Mouse (Mus musculus) monocyte, adult 2 months (primary cell): ENCODE measurements around the gene Myo16.

ENCODE experiments used
- DNase-seq, 2 experiments: peaks; one replicate each; pipeline ENCODE4 v3.0.0; 2022; ENCODE audit warnings: low spot score in 2 of 2, low read depth in 1 of 2

The Myo16 gene

DNA sequence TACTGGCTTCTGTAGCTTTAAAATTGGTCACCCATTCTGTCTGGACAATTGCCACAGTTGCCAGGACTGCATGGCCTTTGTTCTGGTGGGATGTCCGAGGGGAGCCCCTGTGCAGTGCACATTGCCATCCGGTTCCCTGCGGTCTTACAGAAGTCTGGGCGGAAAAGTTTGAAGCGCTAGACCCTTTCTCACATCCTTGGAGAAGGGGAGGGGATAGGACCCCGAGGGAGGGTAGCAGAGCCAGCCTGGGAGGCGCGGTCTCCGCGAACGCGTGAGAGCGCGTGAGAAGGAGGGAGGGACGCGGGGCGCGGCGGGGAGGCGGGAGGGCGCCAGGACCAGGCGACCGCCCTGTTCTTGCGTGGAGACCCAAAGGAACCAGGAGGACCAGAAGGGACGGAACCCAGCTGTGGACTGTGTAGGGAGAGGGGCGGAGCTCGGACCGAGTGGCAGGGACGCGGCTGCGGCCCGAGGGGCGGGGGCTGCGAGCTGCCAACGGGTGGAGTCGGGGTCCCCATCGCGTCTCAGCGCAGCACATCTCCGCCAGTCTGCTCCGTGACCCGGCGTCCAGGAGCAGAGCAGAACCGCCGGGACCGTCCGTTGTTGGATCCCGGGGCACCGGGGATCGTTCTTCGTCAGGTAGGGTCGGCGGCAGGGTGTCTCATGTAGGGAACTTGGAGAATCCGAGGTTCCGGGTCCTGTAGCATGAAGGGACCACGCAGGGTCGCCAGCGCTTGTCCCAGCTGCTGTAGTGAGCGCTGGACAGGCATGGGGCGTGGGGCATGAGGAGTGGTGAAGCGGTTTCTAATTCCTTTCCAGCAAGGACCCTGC is at the start of gene Myo16:
Gene Myo16 (plus strand): TSS at position 301 of the 828 bp plus-strand sequence.
- no peak for DNase-seq

DNA sequence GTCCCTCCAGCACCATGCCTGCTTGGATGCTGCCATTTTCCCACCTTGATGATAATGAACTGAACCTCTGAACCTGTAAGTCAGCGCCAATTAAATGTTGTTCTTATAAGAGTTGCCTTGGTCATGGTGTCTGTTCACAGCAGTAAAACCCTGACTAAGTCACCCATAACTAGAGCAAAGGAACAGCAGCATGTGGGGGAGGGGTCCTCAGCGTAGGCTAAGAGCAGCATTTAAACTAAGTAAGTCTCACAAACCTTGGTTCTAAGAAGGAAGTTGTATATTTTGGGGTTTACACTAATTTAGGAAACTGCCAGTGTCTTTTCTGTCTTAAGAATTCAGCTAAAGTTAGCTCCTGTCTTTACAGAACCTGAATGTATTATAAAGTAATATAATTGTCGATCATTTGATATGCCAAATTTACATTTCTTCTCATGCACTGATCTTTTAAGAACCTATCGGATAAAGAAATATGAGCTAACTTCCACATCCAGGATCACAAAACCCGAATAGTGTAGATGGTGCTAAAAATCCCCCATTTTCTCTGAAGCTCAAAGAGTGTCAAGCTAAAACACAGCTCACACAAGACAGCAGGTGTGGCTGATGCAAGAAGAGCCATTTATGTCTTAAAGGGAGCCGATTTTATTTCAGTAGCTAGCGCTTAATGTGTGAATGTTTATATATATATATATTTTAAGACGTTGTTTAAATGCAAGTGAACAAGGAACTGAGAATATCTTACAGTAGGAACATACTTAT is 45.0 kb upstream of the Myo16 start:
- no peak for DNase-seq

DNA sequence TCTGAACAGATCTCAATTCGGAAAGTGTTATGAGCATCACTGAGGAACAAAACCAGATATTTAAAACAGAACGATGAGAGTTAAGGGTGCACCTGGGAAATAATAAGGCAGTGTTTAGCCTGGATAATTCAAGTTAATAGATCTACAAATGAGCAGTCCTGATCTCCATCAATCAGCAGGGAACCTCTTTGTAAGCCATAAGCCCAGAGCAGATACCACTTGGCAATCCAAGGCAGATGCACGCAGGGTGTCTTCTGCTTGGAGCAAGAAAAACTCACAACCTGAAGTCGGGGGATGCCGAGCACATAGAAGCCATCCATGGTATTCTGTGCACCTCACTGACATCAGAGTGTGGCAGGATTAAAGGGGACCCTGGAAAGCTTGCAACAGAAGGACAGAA is 31.0 kb upstream of the Myo16 start:
- DNase-seq, result no peak

DNA sequence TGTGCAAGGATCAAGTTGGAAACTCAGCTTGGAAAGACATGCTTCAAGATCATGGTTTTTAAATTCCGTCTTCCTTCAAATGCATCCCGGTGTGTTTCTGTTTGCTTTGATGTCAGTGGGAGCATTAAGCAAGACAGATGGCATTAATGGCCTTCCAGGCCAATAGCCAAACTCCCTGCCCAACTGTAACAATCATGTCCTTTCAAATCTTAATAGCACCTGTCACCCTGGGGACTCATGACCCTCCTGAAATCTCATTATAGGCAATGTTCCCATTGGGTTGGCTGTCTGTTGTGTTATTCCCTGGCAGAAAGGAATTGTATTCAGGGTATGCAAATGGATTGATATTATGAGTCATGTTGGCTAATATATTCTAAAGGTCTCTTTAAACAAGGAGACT is 30.3 kb upstream of the Myo16 start:
- no peak for DNase-seq

DNA sequence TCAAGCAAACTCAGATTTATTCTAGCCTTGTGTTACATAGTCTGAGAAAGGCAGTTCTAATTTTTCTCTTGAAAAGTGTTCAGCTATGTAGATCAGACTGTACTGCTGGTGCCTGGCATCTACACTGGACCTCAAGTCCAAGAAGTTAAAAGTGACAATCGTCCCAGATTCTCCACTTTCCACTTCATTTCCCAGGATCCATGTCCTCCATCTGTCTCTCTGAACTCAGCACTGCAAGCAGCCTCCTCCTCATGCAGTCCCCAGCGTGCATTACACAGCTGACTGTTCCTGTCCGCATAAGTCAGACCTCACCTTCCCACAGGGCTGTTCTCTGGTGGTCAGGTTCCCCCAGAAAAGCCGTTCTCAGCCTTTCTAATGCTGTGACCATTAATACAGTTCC is 28.0 kb upstream of the Myo16 start:
- no peak for DNase-seq

DNA sequence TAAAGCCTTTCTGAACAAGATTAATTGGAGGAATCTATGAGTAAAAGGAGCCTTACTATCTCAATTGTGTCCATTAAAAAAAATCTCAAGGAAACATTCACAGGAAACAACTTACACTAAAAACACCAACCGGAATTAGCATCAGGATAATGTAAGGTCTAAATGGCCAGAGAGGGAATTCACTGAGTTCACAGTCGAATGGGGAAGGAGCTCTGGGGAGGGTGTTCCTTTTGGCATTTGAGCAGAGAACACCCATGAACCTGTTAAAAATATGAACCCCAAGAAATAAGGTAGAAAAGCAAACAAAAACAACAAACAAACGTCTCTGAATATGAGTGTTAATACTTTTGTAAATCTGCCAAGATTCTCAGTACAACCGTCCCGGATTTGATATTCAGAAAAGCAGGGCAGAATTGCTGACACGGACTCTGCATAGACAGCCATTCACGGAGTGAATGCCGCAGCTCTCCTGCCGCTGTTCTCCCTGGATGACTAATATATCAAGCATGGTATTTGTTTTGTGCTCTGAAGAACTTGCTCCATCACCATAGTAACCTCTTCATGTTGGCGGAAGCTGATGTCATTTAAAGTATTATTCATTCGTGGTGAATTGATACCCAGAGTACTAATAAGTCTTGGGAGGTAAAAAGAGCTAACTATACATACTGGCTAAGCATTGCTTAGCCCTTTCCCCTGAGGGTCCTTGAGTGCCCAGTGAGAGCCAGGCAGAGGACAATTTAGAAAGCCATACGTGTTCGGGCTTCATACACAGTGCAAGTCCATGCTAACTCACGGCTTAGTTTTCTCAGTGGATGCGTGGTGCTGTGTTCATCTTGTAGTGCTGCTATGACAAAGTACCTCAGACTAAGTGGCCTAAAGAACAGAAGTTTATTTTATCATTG is 22.9 kb upstream of the Myo16 start:
- no peak for DNase-seq

DNA sequence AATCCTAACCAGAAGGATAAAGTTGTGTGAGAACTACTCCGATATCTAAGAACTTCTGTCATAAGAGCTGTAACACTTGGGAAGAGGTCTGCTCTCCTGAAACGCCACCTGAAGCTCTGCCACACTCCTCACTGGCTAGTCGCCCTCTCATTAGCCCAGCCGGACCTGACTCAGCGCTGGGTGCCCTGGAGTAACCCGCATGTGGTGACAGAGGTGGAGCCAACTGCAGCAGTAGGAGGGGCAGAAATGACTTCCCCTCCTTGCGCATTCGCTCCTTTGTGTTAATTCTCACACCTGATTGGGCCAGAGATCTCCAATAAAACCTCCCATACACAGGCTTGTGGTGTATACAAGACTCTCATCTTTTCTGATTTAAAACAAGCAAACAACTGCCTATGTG is 14.2 kb upstream of the Myo16 start:
- no peak for DNase-seq

DNA sequence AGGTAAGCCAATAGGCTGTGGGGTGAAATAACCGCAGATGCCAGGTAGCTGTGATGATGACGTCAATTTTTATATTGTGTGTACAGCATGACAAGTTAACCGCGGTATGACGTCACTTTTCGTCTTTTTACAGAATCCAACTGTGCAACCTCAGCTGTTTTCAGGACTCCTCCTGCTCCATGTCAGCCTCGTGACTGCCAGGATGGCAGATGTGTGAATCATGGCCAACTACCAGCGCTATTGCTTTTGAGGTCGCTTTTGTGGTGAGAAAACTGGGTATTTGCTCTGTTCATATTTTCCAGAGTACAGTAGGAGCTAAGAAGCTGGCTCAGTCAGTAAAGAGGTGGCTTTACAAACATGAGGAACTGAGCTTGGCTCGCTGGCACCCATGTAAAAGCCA is 9.8 kb upstream of the Myo16 start:
- DNase-seq, result no peak

DNA sequence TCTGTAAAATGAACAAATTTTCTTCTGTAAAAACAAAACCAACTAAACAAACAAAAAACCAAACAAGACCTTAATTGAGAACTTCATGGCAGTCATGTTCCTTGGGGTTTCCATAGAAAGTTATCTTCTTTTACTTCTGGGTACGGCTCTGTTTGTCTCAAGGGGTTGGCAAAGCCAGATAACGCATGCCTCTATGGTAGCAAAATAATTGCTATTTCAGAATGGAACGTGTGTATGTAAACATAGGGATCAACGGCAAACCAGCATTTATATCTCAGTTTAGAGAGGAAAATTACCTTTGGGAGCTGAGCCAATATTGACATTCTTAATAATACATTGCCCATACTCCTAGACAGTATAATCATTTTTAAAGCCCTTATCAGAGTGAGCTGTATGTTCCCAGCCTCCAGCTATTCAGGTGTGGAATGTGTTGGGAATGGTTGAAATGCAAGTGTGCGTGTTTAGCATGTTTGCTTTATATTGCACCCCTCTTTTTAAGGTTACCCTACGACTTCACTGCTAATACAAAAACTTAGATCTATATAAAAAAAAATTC is 1.9 kb upstream of the Myo16 start:
- no peak for DNase-seq

DNA sequence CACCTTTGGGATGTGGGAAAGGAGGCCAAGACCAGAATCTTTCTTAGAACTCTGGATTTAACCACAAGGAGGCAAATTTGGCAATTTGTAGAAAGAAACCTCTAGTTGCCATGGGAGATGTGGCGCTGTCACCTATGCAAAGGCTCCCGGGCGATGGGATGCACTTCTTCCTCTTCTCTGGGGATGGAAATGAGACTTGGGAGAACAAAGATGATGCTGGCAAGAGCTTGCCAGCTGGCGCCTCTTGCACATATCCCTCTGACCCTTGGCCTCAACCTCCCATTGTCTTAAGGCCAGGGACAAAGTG is 681 bp downstream of the Myo16 start:
- DNase-seq, result no peak

DNA sequence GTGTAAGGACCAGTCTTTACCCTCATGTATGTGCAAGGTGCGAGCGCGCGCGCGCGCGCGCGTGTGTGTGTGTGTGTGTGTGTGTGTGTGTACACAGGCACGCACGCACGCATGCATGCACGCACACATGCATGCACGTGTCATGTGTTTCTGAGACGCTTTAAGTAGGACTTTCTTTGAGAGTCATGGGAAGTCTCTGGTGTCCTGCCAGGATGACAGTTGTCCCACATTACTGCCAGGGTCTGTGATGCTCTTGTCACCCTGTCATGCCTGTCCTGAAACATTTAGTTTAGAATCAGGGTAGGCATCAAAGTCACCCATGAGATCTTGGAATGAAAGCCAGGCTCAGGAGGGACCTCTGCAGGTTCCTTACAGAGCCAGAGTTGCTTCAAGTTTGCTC is 1.4 kb downstream of the Myo16 start:
- no peak for DNase-seq

DNA sequence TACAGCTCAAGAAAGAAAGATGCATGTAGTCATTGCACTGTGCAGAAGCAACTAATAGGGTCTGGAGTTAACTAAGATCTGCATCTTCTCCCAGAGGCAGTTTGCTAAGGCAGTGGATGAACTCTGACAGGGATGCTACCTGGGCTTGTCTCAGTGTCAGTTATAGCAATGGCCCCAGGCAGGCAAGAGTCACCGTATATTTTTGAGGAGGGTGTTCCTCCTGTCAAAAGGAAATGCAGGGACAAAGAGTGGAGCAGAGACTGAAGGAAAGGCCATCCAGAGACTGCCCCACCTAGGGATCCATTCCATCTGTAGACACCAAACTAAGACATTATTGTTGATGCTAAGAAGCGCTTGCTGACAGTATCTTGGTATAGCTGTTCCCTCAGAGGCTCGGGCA is 7.4 kb downstream of the Myo16 start:
- no peak for DNase-seq

DNA sequence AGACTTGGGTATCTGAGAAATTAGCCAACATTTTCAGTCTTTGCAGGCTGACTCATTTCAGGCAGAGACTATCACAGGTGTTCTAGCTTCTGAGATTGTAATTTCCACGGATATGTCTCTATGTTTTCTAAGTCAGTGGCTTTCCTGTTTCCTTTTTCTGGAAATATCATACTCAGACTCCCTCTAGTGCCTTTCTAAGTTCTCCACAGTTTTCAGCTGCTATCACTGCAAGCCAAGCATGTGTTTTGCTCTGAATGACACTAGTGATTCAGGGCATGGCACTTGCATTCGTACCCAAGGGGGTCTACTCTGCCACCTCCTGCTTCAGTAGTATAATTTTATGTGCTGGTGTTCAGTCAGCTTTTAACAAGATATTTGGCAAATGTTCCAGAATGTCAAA is 11.2 kb downstream of the Myo16 start:
- no peak for DNase-seq

DNA sequence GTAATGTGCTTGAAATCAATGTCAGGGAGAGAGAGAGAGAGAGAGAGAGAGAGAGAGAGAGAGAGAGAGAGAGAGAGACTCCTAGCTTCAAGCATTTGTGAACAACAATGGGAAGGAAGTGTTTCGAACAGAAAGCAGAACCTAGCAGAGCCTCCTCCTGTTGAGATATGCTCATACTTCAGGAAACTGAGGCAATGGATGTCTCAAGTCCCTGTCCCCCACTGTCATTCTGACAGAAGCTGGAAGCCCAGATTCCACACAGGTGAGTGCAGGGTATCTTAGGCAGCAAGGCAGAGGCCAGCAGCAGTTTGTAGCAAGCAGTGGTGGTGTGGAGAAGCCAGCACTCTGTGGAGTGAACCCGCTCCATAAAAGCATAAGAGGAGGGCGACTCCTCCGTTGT is 14.6 kb downstream of the Myo16 start:
- no peak for DNase-seq

DNA sequence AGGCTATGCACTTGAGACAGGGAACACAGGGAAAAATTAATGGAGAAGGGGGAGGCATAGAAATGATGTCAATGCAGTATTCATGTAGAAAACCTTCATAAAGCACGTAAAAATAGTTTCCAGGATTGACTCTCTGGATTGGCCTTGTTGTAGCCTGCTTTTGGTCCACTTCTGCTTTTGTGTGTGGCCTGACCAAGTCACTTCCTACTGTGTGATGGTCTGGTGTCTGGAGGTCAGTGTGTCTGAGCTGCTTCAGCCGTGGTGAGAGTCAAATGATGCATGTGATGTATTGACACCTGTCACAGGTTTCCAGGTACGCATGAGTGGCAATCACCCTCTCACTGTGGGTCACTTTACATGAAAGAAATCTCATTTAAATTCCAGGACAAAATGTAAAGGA is 16.2 kb downstream of the Myo16 start:
- DNase-seq, result no peak

DNA sequence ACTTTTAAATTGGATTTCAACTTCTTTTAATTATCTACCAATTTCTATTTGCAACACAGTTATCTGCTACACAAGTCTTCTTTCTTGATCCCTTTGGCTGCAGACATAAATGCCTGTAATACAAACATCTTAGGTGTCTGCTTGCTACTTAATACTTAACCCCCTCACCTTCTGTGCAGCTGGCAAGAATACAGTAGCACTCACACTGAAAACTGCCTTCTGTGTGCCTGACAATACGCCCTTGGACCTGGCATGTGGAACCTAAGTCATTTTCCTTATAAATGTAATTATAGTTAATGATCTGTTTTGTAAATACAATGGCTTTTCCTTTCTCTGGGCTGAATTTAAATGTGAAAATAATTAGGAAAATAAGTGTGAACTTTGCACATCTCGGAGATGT is 17.6 kb downstream of the Myo16 start:
- no peak for DNase-seq

DNA sequence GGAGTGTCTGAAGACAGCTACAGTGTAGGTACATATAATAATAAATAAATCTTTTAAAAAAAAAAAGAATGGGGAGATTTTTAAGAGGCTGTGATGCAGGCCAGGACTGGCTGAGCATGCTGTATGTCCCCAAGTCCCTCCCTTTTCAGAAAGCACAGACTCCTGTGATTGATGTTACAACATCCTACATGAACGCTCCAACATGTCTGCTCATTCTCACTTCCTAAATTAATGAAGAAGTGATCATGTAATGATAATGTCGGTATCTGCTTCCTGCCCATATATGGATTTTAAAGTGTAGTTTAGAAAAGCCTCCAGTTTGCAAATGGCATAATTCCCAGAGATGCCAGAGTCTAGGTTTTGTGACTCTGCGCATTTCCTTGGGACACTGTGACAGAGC is 18.6 kb downstream of the Myo16 start:
- DNase-seq, result no peak

DNA sequence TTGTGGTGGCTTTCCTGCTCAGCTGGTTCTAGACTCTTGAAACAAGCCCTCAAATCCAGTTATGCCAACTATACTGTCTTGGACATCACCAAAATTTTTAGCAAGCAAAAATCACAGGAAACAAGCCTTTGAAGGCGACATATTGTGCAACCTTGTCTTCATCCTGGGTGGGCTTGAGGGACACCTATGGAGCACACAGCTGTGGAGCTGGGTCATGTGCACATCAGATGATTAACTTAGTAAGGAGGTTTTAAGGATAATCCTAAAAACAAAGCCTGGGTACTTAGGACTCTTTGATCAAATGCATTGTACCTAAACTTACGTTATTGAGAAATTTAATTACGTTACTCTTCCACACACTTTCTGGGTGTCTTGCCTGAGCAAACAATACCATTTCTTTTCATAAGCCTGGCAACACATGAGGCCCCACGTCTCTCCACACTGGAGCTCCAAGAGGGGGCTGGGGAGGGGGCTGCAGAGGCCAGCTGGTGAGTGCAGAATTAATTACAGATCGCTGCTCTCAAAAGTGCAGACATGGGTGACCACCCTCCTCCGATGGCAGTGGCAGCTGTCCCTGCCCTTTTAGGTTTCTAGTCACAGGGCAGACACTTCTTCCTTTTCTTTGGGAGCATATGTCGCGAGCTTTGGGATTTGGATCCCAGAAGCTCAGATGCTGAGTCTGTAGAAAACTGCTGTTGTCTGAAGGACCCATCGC is 19.5 kb downstream of the Myo16 start:
- no peak for DNase-seq

DNA sequence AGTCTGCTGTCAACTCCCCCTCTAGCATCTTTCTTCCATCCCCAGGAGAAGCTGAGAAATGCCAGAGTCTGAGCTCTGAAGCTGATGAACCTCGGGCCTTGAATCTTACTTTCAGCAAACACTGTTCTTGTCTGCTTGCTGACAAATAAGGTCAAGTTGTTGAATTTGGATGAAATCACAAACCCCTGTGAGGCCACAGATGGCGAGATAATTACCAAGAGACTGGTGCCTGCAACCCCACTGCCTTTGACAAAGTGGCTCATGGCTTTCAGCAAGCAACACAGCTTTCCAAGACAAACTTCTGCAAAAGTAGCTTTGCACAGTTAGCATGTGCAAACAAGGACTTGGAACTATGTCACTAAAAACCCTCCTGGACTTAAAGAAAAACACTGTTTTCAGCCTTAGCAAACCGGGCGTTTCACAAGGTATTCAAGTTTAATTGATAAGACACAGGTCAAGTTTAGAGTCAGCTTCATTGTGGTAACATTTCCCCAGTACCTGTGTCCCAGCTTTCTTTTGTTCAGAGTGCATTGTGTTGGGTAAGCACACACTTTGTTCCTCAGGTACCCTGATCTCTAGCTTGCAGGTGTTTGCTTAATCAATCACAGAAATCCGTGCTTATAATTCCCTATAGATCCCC is 20.6 kb downstream of the Myo16 start:
- no peak for DNase-seq
